Mouse (Mus musculus) CH12.LX (cell line): ENCODE data around the gene Dpysl5.

ENCODE experiments used
- CTCF ChIP-seq, 2 experiments: IDR thresholded peaks in 1 of 2; conservative IDR thresholded peaks in 1 of 2; 2 replicates each; pipeline ENCODE4 v1.5.1; 2011 to 2012; ENCODE audit warnings: low read depth in 2 of 2, low read length in 2 of 2, improper control_type of control experiment in 1 of 2, inconsistent platforms in 1 of 2, mild to moderate bottlenecking in 1 of 2, moderate library complexity in 1 of 2
- EP300 ChIP-seq: IDR thresholded peaks from 2 replicates; pipeline ENCODE4 v1.6.1; 2011; ENCODE audit warnings: low read length, improper control_type of control experiment
- MAX ChIP-seq: IDR thresholded peaks from 2 replicates; pipeline ENCODE4 v1.6.1; 2011; ENCODE audit warnings: low read length, improper control_type of control experiment
- MYC ChIP-seq: IDR thresholded peaks from 2 replicates; pipeline ENCODE4 v1.6.1; 2011; ENCODE audit warnings: low read depth, mild to moderate bottlenecking, improper control_type of control experiment, low read length
- POLR2A ChIP-seq: IDR thresholded peaks from 2 replicates; pipeline ENCODE4 v1.6.1; 2011; ENCODE audit warnings: low read depth, mild to moderate bottlenecking, improper control_type of control experiment, low read length
- TCF12 ChIP-seq: IDR thresholded peaks from 2 replicates; pipeline ENCODE4 v1.6.1; 2014; ENCODE audit warnings: low read depth, mild to moderate bottlenecking, inconsistent platforms, low read length, improper control_type of control experiment

- TF ChIP-seq TCF12 = no peak
- no peak for TF ChIP-seq MYC
- no peak for TF ChIP-seq POLR2A
- no peak for TF ChIP-seq CTCF (conservative IDR thresholded peaks at IDR 0.05 in 1 of 2, IDR thresholded peaks at IDR 0.05 in 1 of 2; ENCODE audit: low read depth in 2 of 2, low read length in 2 of 2)
- no peak for TF ChIP-seq EP300
- no peak for TF ChIP-seq MAX
Measured at GRCm38 (mm10) chr5:30665968-30666367, 45.4 kb upstream of the Dpysl5 start.
